In genomic region chrX:56760257-56760760, GRCm38 (mm10) we compare ENCODE assay signal across 28 mouse cellular contexts. TPM values are rescaled to one million over a fixed set of nuclear protein-coding genes. Genes with fewer than 3 reads are reported as not detected.
DNase-seq lines count a peak whose midpoint lies in the region; ATAC-seq and TF ChIP-seq lines count a peak whose summit lies in the region.
"Had no signal": no experiment of that assay in that cellular context is flagged by ENCODE, and none has a peak within 500 bp of the region (broad histone marks: within the 10 kb centered on the region; RNA-seq: fewer than 3 reads in every experiment).

No protein-coding gene starts in this region.

- H3K27me3 ChIP-seq in liver, embryonic 13.5 days, result no peaks in the 10 kb centered on the region
- no peaks in the 10 kb centered on the region for H3K27me3 ChIP-seq in liver, embryonic 16.5 days (ENCODE audit: control insufficient read depth, insufficient read depth, low read depth, low read length)
- no peaks in the 10 kb centered on the region for H3K27me3 ChIP-seq in thymus, adult 2 months (ENCODE audit: control insufficient read depth, insufficient read depth, low read length)
- no peaks in the 10 kb centered on the region for H3K27me3 ChIP-seq in intestine, postnatal 0 days (replicated peaks; ENCODE audit: control insufficient read depth, insufficient read depth, low read length)
- H3K27me3 ChIP-seq: embryonic facial prominence, embryonic 13.5 days; forebrain, embryonic 12.5 days; forebrain, embryonic 15.5 days; heart, embryonic 12.5 days; heart, embryonic 15.5 days; hindbrain, embryonic 13.5 days had no signal

- H3K27ac ChIP-seq in liver, embryonic 13.5 days, result no peak overlapping the region
- H3K27ac ChIP-seq in liver, embryonic 16.5 days (ENCODE audit: low read length), result no peak overlapping the region
- no peak overlapping the region for H3K27ac ChIP-seq in thymus, adult 2 months (ENCODE audit: control insufficient read depth, insufficient read depth, low read length)
- no peak overlapping the region for H3K27ac ChIP-seq in intestine, postnatal 0 days (ENCODE audit: low read depth, low read length)
- H3K27ac ChIP-seq: embryonic facial prominence, embryonic 10.5 days; embryonic facial prominence, embryonic 13.5 days; forebrain, embryonic 12.5 days; forebrain, embryonic 15.5 days; heart, embryonic 15.5 days; hindbrain, embryonic 10.5 days; hindbrain, embryonic 13.5 days had no signal

- H3K4me1 ChIP-seq in liver, embryonic 13.5 days (replicated peaks), result 0 out of 2 replicates have a peak, but pooled peaks cover 6% of the 10 kb centered on the region
- peaks cover 4% of the 10 kb centered on the region for H3K4me1 ChIP-seq in liver, embryonic 16.5 days (ENCODE audit: control insufficient read depth, low read depth, low read length)
- H3K4me1 ChIP-seq in thymus, adult 2 months (replicated peaks; ENCODE audit: control insufficient read depth, insufficient read depth, low read length), result no peaks in the 10 kb centered on the region
- H3K4me1 ChIP-seq in intestine, postnatal 0 days (replicated peaks; ENCODE audit: control insufficient read depth, insufficient read depth, low read length), result no peaks in the 10 kb centered on the region
- H3K4me1 ChIP-seq: embryonic facial prominence, embryonic 10.5 days; embryonic facial prominence, embryonic 13.5 days; forebrain, embryonic 12.5 days; forebrain, embryonic 15.5 days; hindbrain, embryonic 10.5 days; hindbrain, embryonic 13.5 days had no signal

- no peaks in the 10 kb centered on the region for H3K36me3 ChIP-seq in liver, embryonic 13.5 days
- H3K36me3 ChIP-seq in liver, embryonic 16.5 days (ENCODE audit: control insufficient read depth, insufficient read depth), result no peaks in the 10 kb centered on the region
- no peaks in the 10 kb centered on the region for H3K36me3 ChIP-seq in thymus, adult 2 months (ENCODE audit: control insufficient read depth, insufficient read depth, low read length)
- no peaks in the 10 kb centered on the region for H3K36me3 ChIP-seq in intestine, postnatal 0 days (ENCODE audit: control insufficient read depth, insufficient read depth)
- H3K36me3 ChIP-seq: embryonic facial prominence, embryonic 10.5 days; embryonic facial prominence, embryonic 13.5 days; forebrain, embryonic 12.5 days; forebrain, embryonic 15.5 days; heart, embryonic 12.5 days; heart, embryonic 15.5 days had no signal

- 49% methylated on average over 3 of the region's 3 CpGs for WGBS in liver, embryonic 13.5 days (ENCODE audit: insufficient replicate concordance)
- 58% methylated on average over 3 of the region's 3 CpGs for WGBS in liver, embryonic 16.5 days (ENCODE audit: insufficient replicate concordance)
- 94% methylated on average over 3 of the region's 3 CpGs for WGBS in thymus, adult 2 months
- 91% methylated on average over 3 of the region's 3 CpGs for WGBS in intestine, postnatal 0 days

- peak; percentile 49 for DNase-seq in c-Kit-positive CD71-positive TER-119-positive erythroid progenitor cells, embryonic 14.5 days (ENCODE audit: low spot score)
- DNase-seq in liver, embryonic 13.5 days, result peak; percentile 9
- DNase-seq in thymus, adult 2 months, result no peak
- no peak for DNase-seq in left cerebral cortex, postnatal 10 days (ENCODE audit: extremely low spot score in 1 of 2, low spot score in 2 of 2)
- DNase-seq: adrenal gland, adult 2 months; adrenal gland, postnatal 14 days; cerebellum, adult 18-20 months; cerebellum, adult 9-11 months; cerebellum, postnatal 25 days; embryo, embryonic 11 days; gastrocnemius, postnatal 25 days; heart, adult 18-20 months; heart, postnatal 10 days; heart, postnatal 36 days had no signal

- H3K4me3 ChIP-seq in liver, embryonic 13.5 days (replicated peaks), result no peak overlapping the region
- H3K4me3 ChIP-seq in liver, embryonic 16.5 days (ENCODE audit: low read depth, low read length), result no peak overlapping the region
- no peak overlapping the region for H3K4me3 ChIP-seq in thymus, adult 2 months (ENCODE audit: control insufficient read depth, insufficient read depth, low read length)
- H3K4me3 ChIP-seq in intestine, postnatal 0 days (ENCODE audit: low read depth, low read length), result no peak overlapping the region
- H3K4me3 ChIP-seq: embryonic facial prominence, embryonic 10.5 days; embryonic facial prominence, embryonic 13.5 days; erythroblast, embryonic 14.5 days; forebrain, embryonic 12.5 days; forebrain, embryonic 15.5 days; heart, embryonic 12.5 days; heart, embryonic 15.5 days; hindbrain, embryonic 10.5 days; hindbrain, embryonic 13.5 days had no signal

- no peak overlapping the region for H3K9ac ChIP-seq in liver, embryonic 13.5 days
- no peak overlapping the region for H3K9ac ChIP-seq in liver, embryonic 16.5 days (ENCODE audit: low read depth, low read length)
- H3K9ac ChIP-seq in intestine, postnatal 0 days (ENCODE audit: low read depth, low read length), result no peak overlapping the region
- H3K9ac ChIP-seq: embryonic facial prominence, embryonic 13.5 days; forebrain, embryonic 12.5 days; forebrain, embryonic 15.5 days; heart, embryonic 12.5 days; heart, embryonic 15.5 days; hindbrain, embryonic 13.5 days had no signal

- no peak overlapping the region for H3K4me2 ChIP-seq in liver, embryonic 13.5 days
- H3K4me2 ChIP-seq in liver, embryonic 16.5 days (ENCODE audit: low read depth, low read length), result no peak overlapping the region; the same call in 1 of the 2 replicates
- H3K4me2 ChIP-seq in intestine, postnatal 0 days (replicated peaks; ENCODE audit: low read depth), result no peak overlapping the region
- H3K4me2 ChIP-seq: embryonic facial prominence, embryonic 13.5 days; forebrain, embryonic 12.5 days; forebrain, embryonic 15.5 days; heart, embryonic 12.5 days; heart, embryonic 15.5 days; hindbrain, embryonic 13.5 days had no signal

- H3K9me3 ChIP-seq in liver, embryonic 13.5 days (replicated peaks), result no peaks in the 10 kb centered on the region
- no peaks in the 10 kb centered on the region for H3K9me3 ChIP-seq in liver, embryonic 16.5 days (replicated peaks; ENCODE audit: control insufficient read depth, low read length)
- no peaks in the 10 kb centered on the region for H3K9me3 ChIP-seq in intestine, postnatal 0 days (ENCODE audit: control insufficient read depth)
- H3K9me3 ChIP-seq: embryonic facial prominence, embryonic 10.5 days; embryonic facial prominence, embryonic 13.5 days; forebrain, embryonic 12.5 days; forebrain, embryonic 15.5 days; heart, embryonic 12.5 days; heart, embryonic 15.5 days; hindbrain, embryonic 10.5 days; hindbrain, embryonic 13.5 days had no signal

- intact Hi-C loops in left cerebral cortex, postnatal 10 days (cut with DNase I), result no loop called here

- no peak for TF ChIP-seq POLR2A in thymus, adult 2 months (IDR thresholded peaks at IDR 0.05; ENCODE audit: control insufficient read depth, extremely low read depth, insufficient read depth, low read length, poor library complexity)

- peak; percentile 70 for ATAC-seq in liver, embryonic 13.5 days (ENCODE audit: low read depth)
- peak; percentile 45 for ATAC-seq in liver, embryonic 16.5 days (ENCODE audit: low read depth)
- no peak for ATAC-seq in intestine, postnatal 0 days
- ATAC-seq: CD4-positive, CD25-positive, alpha-beta regulatory T cell, adult 4 months; forebrain, embryonic 15.5 days; hindbrain, embryonic 16.5 days had no signal

- no peak for TF ChIP-seq CTCF in thymus, adult 2 months (IDR thresholded peaks at IDR 0.05; ENCODE audit: borderline replicate concordance, control insufficient read depth, extremely low read depth, insufficient read depth, low read length, poor library complexity)
- TF ChIP-seq CTCF in intestine, postnatal 0 days (IDR thresholded peaks at IDR 0.05; ENCODE audit: low read depth), result no peak

RNA-seq across cellular contexts. Expression of gene Fhl1, which starts 28.7 kb away (rescaled TPM):
- polyA plus RNA-seq in liver, embryonic 13.5 days (2015; fragmentation: Nextera tagmentation; extraction: Ambion mirVana), result 11.7 and 11.8 TPM in 2 replicates
- 17.0 and 24.9 TPM in 2 replicates for polyA plus RNA-seq in liver, embryonic 16.5 days (2015; fragmentation: Nextera tagmentation; extraction: Ambion mirVana)
- 11.5 and 20.6 TPM in 2 replicates for polyA plus RNA-seq in thymus, adult 2 months (2012; rRNA removed)
- 95.9 and 102 TPM in 2 replicates for polyA plus RNA-seq in intestine, postnatal 0 days (2015; fragmentation: Nextera tagmentation; extraction: Ambion mirVana)
- 100 to 1,000 TPM; 175 to 185 TPM for total RNA-seq in left cerebral cortex, postnatal 10 days (2021)
- total RNA-seq: MEL had no signal
- polyA plus RNA-seq: CD4-positive, CD25-positive, alpha-beta regulatory T cell, adult 4 months had no signal

Comparison
In these comparisons a context has a peak if more than half of its experiments do, and no peak if none do; other contexts are left out.
1. DNase-seq: peak in c-Kit-positive CD71-positive TER-119-positive erythroid progenitor cells, embryonic 14.5 days (single experiment) and liver, embryonic 13.5 days (single experiment); none in thymus, adult 2 months (single experiment) and left cerebral cortex, postnatal 10 days (0 of 2).